Mouse (Mus musculus): ENCODE measurements around the gene Gm7544.
"Not testable (repeated sequence)": the region's sequence is repeated elsewhere in the genome, so short reads cannot be mapped to it uniquely, and the experiment has no call there.

Gene Gm7544

GRCm38 (mm10) chr1:82955913-82956312 lies at the start of gene Gm7544:
Gene Gm7544, minus strand, starts transcription at chr1:82956013.
- not testable (repeated sequence) for DNase-seq (ENCODE audit: low spot score)

- DNase-seq (ENCODE audit: low spot score): not testable (repeated sequence)
Measured at GRCm38 (mm10) chr1:83000306-83000705, 44.5 kb upstream of the Gm7544 start, which contains the start of gene Gm47959. Gene Gm47959, plus strand, starts transcription at chr1:83000548.

GRCm38 (mm10) chr1:82993947-82994346 lies 38.1 kb upstream of the Gm7544 start:
- DNase-seq (ENCODE audit: low spot score): no peak

GRCm38 (mm10) chr1:82992093-82992492 lies 36.3 kb upstream of the Gm7544 start:
- no peak for DNase-seq (ENCODE audit: low spot score)

- DNase-seq (ENCODE audit: low spot score): no peak
Measured at GRCm38 (mm10) chr1:82991596-82991995, 35.8 kb upstream of the Gm7544 start.

GRCm38 (mm10) chr1:82991062-82991461 lies 35.2 kb upstream of the Gm7544 start:
- no peak for DNase-seq (ENCODE audit: low spot score)

- peak; percentile 62 for DNase-seq (ENCODE audit: low spot score)
Measured at GRCm38 (mm10) chr1:82987530-82988198, 31.9 kb upstream of the Gm7544 start.

GRCm38 (mm10) chr1:82986738-82987137 lies 30.9 kb upstream of the Gm7544 start:
- DNase-seq (ENCODE audit: low spot score): no peak

GRCm38 (mm10) chr1:82977840-82978239 lies 22.0 kb upstream of the Gm7544 start:
- no peak for DNase-seq (ENCODE audit: low spot score)

GRCm38 (mm10) chr1:82975750-82976149 lies 19.9 kb upstream of the Gm7544 start:
- DNase-seq (ENCODE audit: low spot score): no peak

GRCm38 (mm10) chr1:82974342-82974741 lies 18.5 kb upstream of the Gm7544 start:
- no peak for DNase-seq (ENCODE audit: low spot score)

- no peak for DNase-seq (ENCODE audit: low spot score)
Measured at GRCm38 (mm10) chr1:82973901-82974300, 18.1 kb upstream of the Gm7544 start.

GRCm38 (mm10) chr1:82973244-82973643 lies 17.4 kb upstream of the Gm7544 start:
- no peak for DNase-seq (ENCODE audit: low spot score)

GRCm38 (mm10) chr1:82972046-82972445 lies 16.2 kb upstream of the Gm7544 start:
- DNase-seq (ENCODE audit: low spot score): no peak

- DNase-seq (ENCODE audit: low spot score): no peak
Measured at GRCm38 (mm10) chr1:82966413-82966812, 10.6 kb upstream of the Gm7544 start.

- DNase-seq (ENCODE audit: low spot score): no peak
Measured at GRCm38 (mm10) chr1:82959870-82960385, 4.1 kb upstream of the Gm7544 start, which contains the start of gene Gm47955. Gene Gm47955, plus strand, starts transcription at chr1:82960286.

GRCm38 (mm10) chr1:82948601-82949000 lies 7.2 kb downstream of the Gm7544 start:
- no peak for DNase-seq (ENCODE audit: low spot score)

GRCm38 (mm10) chr1:82946029-82946428 lies 9.8 kb downstream of the Gm7544 start:
- DNase-seq (ENCODE audit: low spot score): not testable (repeated sequence)

GRCm38 (mm10) chr1:82943295-82943694 lies 12.5 kb downstream of the Gm7544 start, which contains the start of gene A030003K21Rik:
Gene A030003K21Rik, minus strand, starts transcription at chr1:82943388.
- not testable (repeated sequence) for DNase-seq (ENCODE audit: low spot score)

- DNase-seq (ENCODE audit: low spot score): not testable (repeated sequence)
Measured at GRCm38 (mm10) chr1:82942505-82942904, 13.3 kb downstream of the Gm7544 start.

- DNase-seq (ENCODE audit: low spot score): no peak
Measured at GRCm38 (mm10) chr1:82938666-82939065, 17.1 kb downstream of the Gm7544 start.

- DNase-seq (ENCODE audit: low spot score): not testable (repeated sequence)
Measured at GRCm38 (mm10) chr1:82931326-82931725, 24.5 kb downstream of the Gm7544 start, which contains the start of gene Gm6217. Gene Gm6217, minus strand, starts transcription at chr1:82931399.

- DNase-seq (ENCODE audit: low spot score): not testable (repeated sequence)
Measured at GRCm38 (mm10) chr1:82930558-82930957, 25.3 kb downstream of the Gm7544 start.

Measured in c-Kit-positive CD71-positive TER-119-positive erythroid progenitor cells, embryonic 14.5 days (primary cell).